Mouse (Mus musculus): ENCODE measurements around the gene Rpl5. TPM values are rescaled to one million over a fixed set of nuclear protein-coding genes. Genes with fewer than 3 reads are reported as not detected.
"Not testable (repeated sequence)": the region's sequence is repeated elsewhere in the genome, so short reads cannot be mapped to it uniquely, and the experiment has no call there.

Rpl5 gene
- polyA plus RNA-seq, 1 experiment from 2014 or later = 70.5 TPM

DNA sequence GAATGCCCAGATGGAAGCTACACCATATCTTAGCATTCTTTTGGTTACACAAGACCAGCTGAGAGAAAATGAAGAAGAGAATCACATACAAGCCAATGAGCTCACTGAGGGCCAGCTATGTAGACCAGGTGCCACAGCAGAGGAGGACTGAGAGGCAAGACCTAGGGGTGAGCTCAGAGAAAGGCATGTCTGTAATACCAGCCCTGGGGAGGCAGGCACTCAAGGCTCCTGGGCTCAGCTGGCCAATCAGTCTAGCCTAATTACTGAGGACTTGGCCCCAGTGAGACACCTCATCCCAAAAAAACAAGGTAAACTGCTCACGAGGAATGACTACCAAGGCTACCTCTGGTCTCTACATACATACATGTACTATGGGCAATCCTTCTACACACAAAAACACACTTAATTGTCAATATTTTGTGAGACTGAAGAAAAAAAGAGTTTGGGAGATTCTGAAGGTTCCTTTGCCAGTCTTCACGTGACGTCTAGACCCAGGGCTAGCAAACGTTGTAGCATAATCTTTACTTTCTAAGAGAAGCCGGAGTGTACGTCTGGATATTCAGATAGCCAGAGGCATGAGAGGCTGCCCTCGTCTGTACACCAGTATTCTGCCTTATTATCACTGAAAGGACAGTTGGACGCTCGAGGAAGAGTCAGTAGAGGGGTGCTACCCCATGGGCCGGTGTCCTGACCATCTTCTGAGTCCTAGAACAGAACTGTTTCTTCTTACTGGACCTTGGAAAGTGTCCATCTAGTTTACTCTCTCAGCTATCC is 34.7 kb downstream of the Rpl5 start:
- 83% methylated on average over 10 of the region's 10 CpGs for WGBS
- Histone ChIP-seq H3K27ac (no peak overlapping the region), H3K4me3 (no peak overlapping the region), H3K4me2 (replicated peaks) (no peak overlapping the region), H3K4me1 (peaks cover 13% of the 10 kb centered on the region), H3K9me3 (no peaks in the 10 kb centered on the region), H3K9ac (no peak overlapping the region), H3K27me3 (no peaks in the 10 kb centered on the region), H3K36me3 (no peaks in the 10 kb centered on the region)
- no peak for ATAC-seq (ENCODE audit: insufficient number of reproducible peaks, insufficient read depth, low FRiP score, low TSS enrichment)

DNA sequence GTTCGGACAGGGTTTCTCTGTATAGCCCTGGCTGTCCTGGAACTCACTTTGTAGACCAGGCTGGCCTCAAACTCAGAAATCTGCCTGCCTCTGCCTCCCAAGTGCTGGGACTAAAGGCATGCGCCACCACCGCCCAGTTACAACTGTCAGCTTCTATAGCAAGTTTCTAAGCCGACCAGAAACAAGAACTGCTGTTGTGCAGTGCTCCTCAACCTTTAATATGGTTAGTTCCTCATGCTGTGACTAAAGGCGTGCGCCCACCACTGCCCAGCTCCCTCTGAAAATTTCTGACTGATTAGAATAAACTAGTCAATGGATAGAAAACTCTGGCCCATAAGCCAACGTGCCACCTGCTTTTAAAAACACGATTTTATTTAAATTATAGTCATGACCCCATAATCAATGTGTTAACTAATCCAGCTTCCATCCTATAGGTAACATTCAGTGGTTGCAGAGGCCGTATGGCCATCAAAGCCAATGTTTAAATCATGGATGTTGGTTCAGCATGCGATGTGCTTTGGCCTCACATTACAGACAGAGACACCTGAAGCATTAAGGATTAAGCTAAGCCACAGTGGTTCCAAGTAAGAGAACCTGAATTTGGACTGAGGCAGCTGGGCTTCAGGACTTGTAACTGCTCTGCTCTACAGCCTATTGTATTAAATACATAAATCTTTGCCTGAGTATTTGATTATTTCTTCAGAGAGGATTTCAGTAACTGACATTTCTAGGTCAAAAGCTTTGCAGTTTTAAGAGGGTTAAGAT is 36.5 kb downstream of the Rpl5 start:
- H3K27me3 ChIP-seq = no peaks in the 10 kb centered on the region
- WGBS = 85% methylated on average over 10 of the region's 10 CpGs
- no peaks in the 10 kb centered on the region for H3K9me3 ChIP-seq
- no peak overlapping the region for H3K4me2 ChIP-seq (replicated peaks)
- H3K4me1 ChIP-seq = peaks cover 13% of the 10 kb centered on the region
- no peak overlapping the region for H3K9ac ChIP-seq
- ATAC-seq (ENCODE audit: insufficient number of reproducible peaks, insufficient read depth, low FRiP score, low TSS enrichment) = no peak
- no peak overlapping the region for H3K4me3 ChIP-seq
- H3K36me3 ChIP-seq = no peaks in the 10 kb centered on the region
- no peak overlapping the region for H3K27ac ChIP-seq

DNA sequence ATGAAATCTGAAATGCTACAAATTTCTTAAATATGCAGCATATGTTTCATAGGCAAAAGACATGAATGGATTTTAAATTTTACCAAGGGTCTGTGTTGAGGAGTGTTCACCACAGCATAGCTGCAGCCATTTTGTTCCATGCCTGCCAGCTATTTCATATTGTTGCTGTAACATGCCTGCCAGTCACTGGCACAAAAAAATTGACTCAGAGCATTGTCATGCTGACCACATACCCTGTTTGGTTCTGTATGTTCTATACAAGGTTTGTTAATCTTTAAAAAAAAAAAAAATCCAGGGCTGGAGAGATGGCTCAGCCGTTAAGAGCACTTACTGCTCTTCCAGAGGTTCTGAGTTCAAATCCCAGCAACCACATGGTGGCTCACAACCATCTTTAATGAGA is 38.2 kb downstream of the Rpl5 start:
- H3K4me1 ChIP-seq; ATAC-seq (ENCODE audit: insufficient number of reproducible peaks, insufficient read depth, low FRiP score, low TSS enrichment): not testable (repeated sequence)
- WGBS = 76% methylated on average over 1 of the region's 1 CpGs

DNA sequence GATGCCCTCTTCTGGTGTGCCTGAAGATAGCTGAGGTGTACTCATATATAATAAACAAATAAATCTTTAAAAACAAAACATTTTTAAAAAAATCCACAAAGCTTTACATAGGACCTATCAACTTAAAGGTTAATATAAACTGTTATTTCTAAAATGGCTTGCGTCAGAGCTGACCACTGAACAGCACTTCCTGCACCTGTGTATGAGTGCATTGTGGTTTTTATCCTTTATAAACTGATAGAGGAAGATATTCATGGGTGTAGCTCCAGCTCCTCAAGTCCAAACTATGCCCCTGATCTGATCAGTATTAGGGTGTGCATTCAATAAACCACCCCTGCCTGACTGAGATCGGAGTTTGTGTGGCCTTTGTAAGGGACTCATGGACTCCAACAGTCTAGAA is 38.6 kb downstream of the Rpl5 start:
- no peaks in the 10 kb centered on the region for H3K9me3 ChIP-seq
- no peaks in the 10 kb centered on the region for H3K36me3 ChIP-seq
- H3K9ac ChIP-seq = no peak overlapping the region
- H3K4me2 ChIP-seq (replicated peaks) = no peak overlapping the region
- no peak overlapping the region for H3K4me3 ChIP-seq
- ATAC-seq (ENCODE audit: insufficient number of reproducible peaks, insufficient read depth, low FRiP score, low TSS enrichment) = no peak
- H3K27me3 ChIP-seq = no peaks in the 10 kb centered on the region
- WGBS = 93% methylated on average over 2 of the region's 2 CpGs
- no peak overlapping the region for H3K27ac ChIP-seq
- peaks cover 3% of the 10 kb centered on the region; the same call in 1 of the 2 replicates for H3K4me1 ChIP-seq

More for the DNA sequence above, 38.2 kb downstream of the Rpl5 start:
- H3K9me3 ChIP-seq; H3K4me2 ChIP-seq (replicated peaks); H3K9ac ChIP-seq; H3K27ac ChIP-seq; H3K27me3 ChIP-seq; H3K36me3 ChIP-seq; H3K4me3 ChIP-seq: not testable (repeated sequence)

DNA sequence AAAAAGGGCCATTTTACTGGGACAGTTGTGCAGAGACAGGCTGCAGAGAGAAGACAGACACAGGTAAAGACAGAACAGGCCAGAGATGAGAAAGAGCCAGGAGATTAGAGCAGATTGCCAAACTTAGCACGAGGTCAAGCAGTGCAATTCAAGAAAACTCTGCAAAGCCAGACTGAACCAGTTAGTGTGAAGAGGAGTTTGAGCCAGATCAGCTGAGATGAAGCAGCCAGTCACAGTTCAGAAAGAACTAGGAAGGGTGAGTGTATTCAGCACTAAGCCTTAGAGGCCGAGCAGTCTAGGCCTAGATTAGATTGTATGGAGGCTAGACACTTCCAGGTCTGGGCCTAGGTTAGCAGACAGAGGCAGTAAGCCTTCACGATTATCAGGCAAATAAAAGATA is 39.4 kb downstream of the Rpl5 start:
- no peak for ATAC-seq (ENCODE audit: insufficient number of reproducible peaks, insufficient read depth, low FRiP score, low TSS enrichment)
- H3K4me1 ChIP-seq = no peaks in the 10 kb centered on the region; the same call in 1 of the 2 replicates
- H3K4me3 ChIP-seq = no peak overlapping the region
- no peak overlapping the region for H3K9ac ChIP-seq
- H3K27me3 ChIP-seq = no peaks in the 10 kb centered on the region
- no peak overlapping the region for H3K27ac ChIP-seq
- no peak overlapping the region for H3K4me2 ChIP-seq (replicated peaks)
- no peaks in the 10 kb centered on the region for H3K36me3 ChIP-seq
- 72% methylated on average over 3 of the region's 3 CpGs for WGBS
- H3K9me3 ChIP-seq = no peaks in the 10 kb centered on the region

DNA sequence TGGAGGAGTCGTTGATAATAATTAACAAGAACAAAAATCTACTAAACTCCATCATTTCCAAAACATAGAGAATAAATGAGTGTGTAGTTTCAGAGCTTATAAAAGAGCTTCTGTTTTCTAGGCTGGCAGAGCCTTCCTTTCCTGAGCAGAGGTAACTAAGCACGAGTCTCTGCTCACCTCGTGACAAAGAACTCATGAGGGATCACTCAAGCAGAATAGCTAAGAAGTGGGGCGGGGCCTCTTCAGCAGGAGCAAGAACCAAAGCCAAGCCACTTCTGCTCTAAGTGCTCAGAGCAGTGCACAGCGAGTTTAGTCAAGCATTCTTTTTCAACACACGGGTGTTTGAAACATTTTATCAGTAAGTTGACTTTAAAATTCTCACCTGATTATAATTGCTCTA is 40.9 kb downstream of the Rpl5 start:
- 52% methylated on average over 6 of the region's 6 CpGs for whole genome bisulfite sequencing
- no peaks in the 10 kb centered on the region for H3K9me3 ChIP-seq
- no peak overlapping the region for H3K27ac ChIP-seq
- no peak overlapping the region for H3K4me2 ChIP-seq (replicated peaks)
- H3K4me3 ChIP-seq = no peak overlapping the region
- H3K4me1 ChIP-seq = no peaks in the 10 kb centered on the region; the same call in 1 of the 2 replicates
- H3K27me3 ChIP-seq = no peaks in the 10 kb centered on the region
- H3K36me3 ChIP-seq = no peaks in the 10 kb centered on the region
- ATAC-seq (ENCODE audit: insufficient number of reproducible peaks, insufficient read depth, low FRiP score, low TSS enrichment) = no peak
- H3K9ac ChIP-seq = no peak overlapping the region

DNA sequence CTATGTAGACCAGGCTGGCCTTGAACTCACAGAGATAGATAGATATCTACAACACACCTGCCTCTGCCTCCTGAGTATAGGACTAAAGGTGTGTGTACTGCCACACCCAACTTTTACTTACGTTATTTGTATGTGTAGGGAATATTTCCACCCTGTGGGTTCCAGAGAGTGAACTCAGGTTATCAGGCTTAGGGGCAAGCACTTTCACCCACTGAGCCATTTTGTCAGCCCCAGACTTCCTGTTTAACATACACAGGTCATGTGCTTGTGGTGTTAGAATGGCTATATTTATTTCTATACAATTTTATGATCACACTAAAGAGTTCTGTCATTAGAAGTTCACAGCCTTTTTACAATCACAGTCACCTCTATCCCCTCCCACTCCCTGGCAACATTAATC is 42.6 kb downstream of the Rpl5 start:
- no peak overlapping the region for H3K27ac ChIP-seq
- H3K36me3 ChIP-seq = no peaks in the 10 kb centered on the region
- no peaks in the 10 kb centered on the region for H3K27me3 ChIP-seq
- no peak overlapping the region for H3K4me2 ChIP-seq (replicated peaks)
- no peak overlapping the region for H3K4me3 ChIP-seq
- no peaks in the 10 kb centered on the region; the same call in 1 of the 2 replicates for H3K4me1 ChIP-seq
- no peak overlapping the region for H3K9ac ChIP-seq
- WGBS = 88% methylated on average over 1 of the region's 1 CpGs
- no peak for ATAC-seq (ENCODE audit: insufficient number of reproducible peaks, insufficient read depth, low FRiP score, low TSS enrichment)
- no peaks in the 10 kb centered on the region for H3K9me3 ChIP-seq

DNA sequence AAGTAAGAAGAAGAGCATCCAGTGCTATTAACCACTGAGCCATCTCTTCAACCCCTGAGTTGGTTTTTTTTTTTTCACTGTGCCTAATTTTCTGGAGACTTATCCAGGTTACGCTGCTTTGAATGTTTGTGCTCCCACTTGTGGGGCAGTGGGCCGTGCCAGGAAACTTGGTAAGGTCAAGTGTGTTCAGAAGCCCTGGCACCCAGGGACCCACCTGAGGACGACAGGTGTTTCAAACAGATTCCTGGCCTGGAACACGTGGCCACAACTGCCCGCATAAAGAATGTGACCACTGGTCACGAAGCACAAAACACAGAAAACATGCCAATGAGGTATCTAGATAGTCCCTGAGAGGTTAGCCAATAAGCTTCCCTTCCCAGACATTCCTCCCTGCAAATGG is 43.2 kb downstream of the Rpl5 start:
- H3K4me1 ChIP-seq = no peaks in the 10 kb centered on the region; the same call in 1 of the 2 replicates
- H3K4me2 ChIP-seq (replicated peaks) = no peak overlapping the region
- WGBS = 84% methylated on average over 6 of the region's 6 CpGs
- ATAC-seq (ENCODE audit: insufficient number of reproducible peaks, insufficient read depth, low FRiP score, low TSS enrichment) = no peak
- H3K9me3 ChIP-seq = no peaks in the 10 kb centered on the region
- no peaks in the 10 kb centered on the region for H3K36me3 ChIP-seq
- no peaks in the 10 kb centered on the region for H3K27me3 ChIP-seq
- no peak overlapping the region for H3K9ac ChIP-seq
- H3K4me3 ChIP-seq = no peak overlapping the region
- no peak overlapping the region for H3K27ac ChIP-seq

DNA sequence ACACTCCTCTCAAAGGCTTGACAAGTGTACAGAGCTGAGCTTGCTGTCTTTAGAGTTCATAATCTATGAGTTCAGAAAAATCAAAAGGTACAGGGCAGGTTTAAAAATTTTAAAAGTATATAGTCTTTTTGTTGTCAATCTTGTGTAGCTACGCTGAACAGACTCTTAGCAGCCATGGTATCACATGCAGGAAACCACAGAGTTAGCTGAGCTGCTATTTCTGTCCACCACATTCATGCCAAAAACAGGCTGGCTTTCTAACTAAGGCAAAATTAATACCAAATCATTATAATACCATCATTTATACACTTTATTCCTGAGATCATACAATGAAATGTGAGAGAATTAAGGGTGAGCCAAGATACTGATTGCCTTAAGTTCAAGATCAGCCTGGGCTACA is 46.2 kb downstream of the Rpl5 start:
- no peaks in the 10 kb centered on the region for H3K36me3 ChIP-seq
- H3K27ac ChIP-seq = no peak overlapping the region
- ATAC-seq (ENCODE audit: insufficient number of reproducible peaks, insufficient read depth, low FRiP score, low TSS enrichment) = no peak
- no peak overlapping the region for H3K9ac ChIP-seq
- H3K27me3 ChIP-seq = no peaks in the 10 kb centered on the region
- H3K9me3 ChIP-seq = no peaks in the 10 kb centered on the region
- H3K4me3 ChIP-seq = no peak overlapping the region
- WGBS = 89% methylated on average over 1 of the region's 1 CpGs
- H3K4me2 ChIP-seq (replicated peaks) = no peak overlapping the region
- H3K4me1 ChIP-seq = no peaks in the 10 kb centered on the region

DNA sequence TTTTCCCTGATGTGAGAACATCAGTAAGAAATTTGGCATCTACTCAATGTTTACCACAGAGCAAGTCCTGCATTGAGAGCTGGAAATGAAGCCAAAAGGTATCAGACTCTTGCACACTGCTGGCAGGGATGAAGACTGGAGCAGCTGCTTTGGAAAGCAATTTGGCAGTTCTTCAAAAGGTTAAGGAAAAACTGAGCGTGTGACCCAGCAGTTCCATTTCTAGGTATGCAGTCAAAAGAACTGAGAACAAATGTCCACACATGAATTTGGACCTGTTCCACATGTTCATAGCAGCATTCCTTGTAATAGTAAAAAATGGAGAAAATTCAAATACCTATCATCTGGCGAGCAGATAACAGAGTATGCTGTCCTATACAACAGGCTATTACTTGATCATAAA is 47.2 kb downstream of the Rpl5 start:
- Histone ChIP-seq H3K36me3 (no peaks in the 10 kb centered on the region), H3K27ac (no peak overlapping the region), H3K4me2 (replicated peaks) (no peak overlapping the region), H3K4me3 (no peak overlapping the region), H3K9ac (no peak overlapping the region), H3K9me3 (no peaks in the 10 kb centered on the region), H3K4me1 (no peaks in the 10 kb centered on the region), H3K27me3 (no peaks in the 10 kb centered on the region)
- no peak for ATAC-seq (ENCODE audit: insufficient number of reproducible peaks, insufficient read depth, low FRiP score, low TSS enrichment)
- 79% methylated on average over 2 of the region's 2 CpGs for WGBS

DNA sequence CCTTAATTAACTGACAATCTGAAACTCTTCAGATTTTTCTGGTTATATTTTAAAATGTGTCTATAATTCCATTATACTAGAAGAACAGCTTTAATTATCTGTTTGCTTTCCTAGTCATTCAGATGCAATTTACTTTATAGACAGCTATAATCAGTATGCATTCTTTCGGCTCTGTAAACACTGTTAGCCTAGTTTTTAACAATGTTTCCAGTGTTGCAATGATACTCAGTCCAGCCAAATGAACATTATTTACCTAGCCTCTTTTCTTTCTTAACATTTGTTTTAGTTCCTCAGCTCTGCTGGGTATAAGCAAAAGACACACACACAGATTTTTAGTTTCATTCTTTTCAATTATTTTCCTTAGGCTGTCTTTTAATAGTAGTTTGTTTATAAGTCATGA is 48.6 kb downstream of the Rpl5 start:
- Histone ChIP-seq H3K4me2 (replicated peaks) (no peak overlapping the region), H3K27ac (no peak overlapping the region), H3K9ac (no peak overlapping the region), H3K9me3 (no peaks in the 10 kb centered on the region), H3K27me3 (no peaks in the 10 kb centered on the region), H3K36me3 (no peaks in the 10 kb centered on the region), H3K4me3 (no peak overlapping the region), H3K4me1 (no peaks in the 10 kb centered on the region)
- WGBS = 91% methylated on average over 1 of the region's 1 CpGs
- no peak for ATAC-seq (ENCODE audit: insufficient number of reproducible peaks, insufficient read depth, low FRiP score, low TSS enrichment)

DNA sequence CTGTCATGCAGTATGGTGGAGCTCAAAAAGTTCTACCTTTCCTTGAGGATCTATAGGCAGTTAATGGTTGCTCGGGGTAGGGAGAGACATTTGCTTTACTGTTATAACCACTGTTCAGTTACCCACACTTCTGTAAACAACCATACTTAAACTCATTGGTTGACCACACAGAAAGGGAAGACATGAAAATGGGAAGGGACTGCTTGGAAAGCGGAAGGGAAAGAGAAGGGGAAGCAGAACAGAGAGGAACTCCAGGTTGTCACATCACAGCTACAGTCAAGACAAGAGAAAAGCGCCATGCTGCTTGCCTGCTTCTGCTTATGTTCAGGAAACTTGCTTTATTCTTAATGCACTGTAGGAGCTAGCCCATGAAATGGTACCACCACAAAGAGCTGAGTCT is 49.3 kb downstream of the Rpl5 start:
- WGBS = 89% methylated on average over 3 of the region's 3 CpGs
- Histone ChIP-seq H3K4me1 (no peaks in the 10 kb centered on the region), H3K4me2 (replicated peaks) (no peak overlapping the region)

More for the DNA sequence above, 49.3 kb downstream of the Rpl5 start:
- no peaks in the 10 kb centered on the region for H3K36me3 ChIP-seq
- H3K27me3 ChIP-seq = no peaks in the 10 kb centered on the region
- no peak overlapping the region for H3K9ac ChIP-seq
- no peak for ATAC-seq (ENCODE audit: insufficient number of reproducible peaks, insufficient read depth, low FRiP score, low TSS enrichment)
- no peak overlapping the region for H3K27ac ChIP-seq
- H3K4me3 ChIP-seq = no peak overlapping the region
- no peaks in the 10 kb centered on the region for H3K9me3 ChIP-seq

Measured in embryonic facial prominence, embryonic 12.5 days (tissue).